Mouse (Mus musculus) heart, adult 2 months (tissue): ENCODE results near the gene Stmn3. TPM values are rescaled to one million over a fixed set of nuclear protein-coding genes. Genes with fewer than 3 reads are reported as not detected.
A peak's percentile ranks its signal among the peaks of the same experiment; 100 is the strongest.
"Not testable (repeated sequence)": the region's sequence is repeated elsewhere in the genome, so short reads cannot be mapped to it uniquely, and the experiment has no call there.

Experiments used
- DNase-seq, 2 experiments: peaks; one replicate each; pipeline ENCODE4 v3.0.0; 2021
- H3K27ac ChIP-seq: fragments of 200-600 bp; 2 replicates; pipeline ENCODE4 v1.8.1; 2022
- H3K27me3 ChIP-seq: fragments of 200-500 bp; 2 replicates; pipeline ENCODE4 v1.6.1; 2012; ENCODE audit warnings: mild to moderate bottlenecking, low read length, inconsistent platforms, mixed read lengths; ENCODE audit not compliant: control insufficient read depth, insufficient read depth
- H3K36me3 ChIP-seq: fragments of 200-500 bp; 2 replicates; pipeline ENCODE4 v1.6.1; 2012; ENCODE audit warnings: low read length, inconsistent platforms; ENCODE audit not compliant: control insufficient read depth, insufficient read depth
- H3K4me1 ChIP-seq: fragments of 200-500 bp; 2 replicates; pipeline ENCODE4 v1.6.1; 2011; ENCODE audit warnings: low read length; ENCODE audit not compliant: control insufficient read depth, insufficient read depth
- H3K4me3 ChIP-seq: fragments of 200-600 bp; 2 replicates; pipeline ENCODE4 v1.8.1; 2022
- H3K79me2 ChIP-seq: fragments of 200-500 bp; replicated peaks from 2 replicates; pipeline ENCODE4 v1.6.1; 2012; ENCODE audit warnings: mild to moderate bottlenecking, inconsistent platforms, low read length, moderate library complexity, mixed read lengths; ENCODE audit not compliant: control insufficient read depth, insufficient read depth
- H3K9ac ChIP-seq: fragments of 200-500 bp; 2 replicates; pipeline ENCODE4 v1.6.1; 2012; ENCODE audit warnings: low read depth, mild to moderate bottlenecking, control low read depth, inconsistent platforms, low read length, mixed read lengths
- CTCF ChIP-seq: fragments of 200-600 bp; IDR thresholded peaks from 2 replicates; pipeline ENCODE4 v1.8.1; 2022; ENCODE audit warnings: antibody characterized with exemption, mild to moderate bottlenecking, moderate library complexity
- EP300 ChIP-seq: fragments of 200-500 bp; IDR thresholded peaks from 2 replicates; pipeline ENCODE4 v1.6.1; 2011; ENCODE audit warnings: low read depth, low read length, control low read depth; ENCODE audit not compliant: insufficient read depth
- POLR2A ChIP-seq: fragments of 200-500 bp; IDR thresholded peaks from 2 replicates; pipeline ENCODE4 v1.6.1; 2011; ENCODE audit warnings: mild to moderate bottlenecking, low read depth, low read length, control low read depth; ENCODE audit not compliant: insufficient read depth
- WGBS: fragments of 180-500 bp; shearing (Covaris S2); methylation state at CpG from one replicate; pipeline ENCODE4 v1.1.7; 2018; 5-methylcytosine and 5-hydroxymethylcytosine counted together
- intact Hi-C: fragments of 180-260 bp; cut with DNase I; formaldehyde crosslinking; loops from one replicate; pipeline ENCODE4 v1.15.1; 2025
- polyA plus RNA-seq: library from polyadenylated mRNA; depleted of rRNA; stranded (reverse); fragments of >200 nt; gene quantifications from 2 replicates; pipeline ENCODE4 v1.2.3, GENCODE M21; 2012
- total RNA-seq, 2 experiments: library from RNA; stranded (reverse); gene quantifications; 2 replicates each; pipeline ENCODE4 v1.2.3; 2021

Stmn3 gene
- total and polyA plus RNA-seq, 3 experiments, result 0.29 to 0.37 (median 0.32) TPM

GRCm38 (mm10) chr2:181290937-181291336 is 23.4 kb downstream of the Stmn3 start:
- Histone ChIP-seq H3K36me3 (peaks cover 13% of the 10 kb centered on the region), H3K4me3 (no peak overlapping the region), H3K27ac (no peak overlapping the region), H3K79me2 (peaks cover 6% of the 10 kb centered on the region), H3K4me1 (peaks cover 11% of the 10 kb centered on the region), H3K9ac (no peak overlapping the region), H3K27me3 (no peaks in the 10 kb centered on the region)
- DNase-seq, result no peak
- intact Hi-C loops, result no loop called here
- no peak for TF ChIP-seq EP300
- no peak for TF ChIP-seq CTCF
- TF ChIP-seq POLR2A, result no peak
- WGBS, result 33% methylated on average over 1 of the region's 1 CpGs

- H3K79me2 ChIP-seq, result peaks cover 9% of the 10 kb centered on the region
- DNase-seq, result no peak
- H3K27ac ChIP-seq, result peak overlapping the region; percentile 97
- whole genome bisulfite sequencing, result 74% methylated on average over 3 of the region's 3 CpGs
- intact Hi-C loops, result loop anchor here (2.0 kb wide), 2 partner anchors 30 to 46 kb away; partner anchors contain the start of genes Helz2 and Rtel1
- peak overlapping the region; percentile 55 for H3K4me3 ChIP-seq
- no peaks in the 10 kb centered on the region for H3K27me3 ChIP-seq
- H3K36me3 ChIP-seq, result peaks cover 13% of the 10 kb centered on the region
- H3K9ac ChIP-seq, result peak overlapping the region; percentile 30
- no peak for TF ChIP-seq EP300
- TF ChIP-seq POLR2A, result no peak
- no peak for TF ChIP-seq CTCF
- peaks cover 11% of the 10 kb centered on the region for H3K4me1 ChIP-seq
Observed at GRCm38 (mm10) chr2:181288691-181289090, 25.6 kb downstream of the Stmn3 start.

- 6% methylated on average over 37 of the region's 38 CpGs for WGBS
- H3K4me3 ChIP-seq, result peak within 1 kb of the TSS; percentile 78
- H3K36me3 ChIP-seq, result peaks cover 13% of the 10 kb centered on the region
- H3K4me1 ChIP-seq, result peaks cover 11% of the 10 kb centered on the region
- peak within 1 kb of the TSS; percentile 98 for H3K9ac ChIP-seq
- intact Hi-C loops, result loop anchor here (1.0 to 2.0 kb wide), 4 partner anchors 16 to 101 kb away; partner anchors contain the start of genes Helz2, Ppdpf and Rtel1
- peak; percentile 62; the same call in 1 of the 2 replicates for TF ChIP-seq EP300
- peak; percentile 91 for TF ChIP-seq POLR2A
- TF ChIP-seq CTCF, result peak; percentile 69
- H3K27me3 ChIP-seq, H3K79me2 ChIP-seq: not testable (repeated sequence)
- H3K27ac ChIP-seq, result peak within 1 kb of the TSS; percentile 97
- peak; percentile 90 to 96 for DNase-seq
Observed at GRCm38 (mm10) chr2:181287958-181288350, 26.3 kb downstream of the Stmn3 start, which contains the start of gene Gmeb2. TSS of gene Gmeb2 (minus strand) at chr2:181288035.

- DNase-seq, result peak; percentile 90 to 91
- Histone ChIP-seq H3K9ac (peak overlapping the region; percentile 98), H3K27ac (peak overlapping the region; percentile 97), H3K4me1 (peaks cover 11% of the 10 kb centered on the region), H3K4me3 (peak overlapping the region; percentile 78), H3K27me3 (no peaks in the 10 kb centered on the region), H3K79me2 (peaks cover 9% of the 10 kb centered on the region), H3K36me3 (peaks cover 13% of the 10 kb centered on the region)
- intact Hi-C loops, result loop anchor here (1.0 kb wide), 2 partner anchors 15 to 100 kb away; partner anchors contain the start of gene Ppdpf
- peak; percentile 86 for TF ChIP-seq POLR2A
- no peak for TF ChIP-seq CTCF
- WGBS, result 2% methylated on average over 47 of the region's 71 CpGs
Observed at GRCm38 (mm10) chr2:181287338-181287957, 26.9 kb downstream of the Stmn3 start.

DNA sequence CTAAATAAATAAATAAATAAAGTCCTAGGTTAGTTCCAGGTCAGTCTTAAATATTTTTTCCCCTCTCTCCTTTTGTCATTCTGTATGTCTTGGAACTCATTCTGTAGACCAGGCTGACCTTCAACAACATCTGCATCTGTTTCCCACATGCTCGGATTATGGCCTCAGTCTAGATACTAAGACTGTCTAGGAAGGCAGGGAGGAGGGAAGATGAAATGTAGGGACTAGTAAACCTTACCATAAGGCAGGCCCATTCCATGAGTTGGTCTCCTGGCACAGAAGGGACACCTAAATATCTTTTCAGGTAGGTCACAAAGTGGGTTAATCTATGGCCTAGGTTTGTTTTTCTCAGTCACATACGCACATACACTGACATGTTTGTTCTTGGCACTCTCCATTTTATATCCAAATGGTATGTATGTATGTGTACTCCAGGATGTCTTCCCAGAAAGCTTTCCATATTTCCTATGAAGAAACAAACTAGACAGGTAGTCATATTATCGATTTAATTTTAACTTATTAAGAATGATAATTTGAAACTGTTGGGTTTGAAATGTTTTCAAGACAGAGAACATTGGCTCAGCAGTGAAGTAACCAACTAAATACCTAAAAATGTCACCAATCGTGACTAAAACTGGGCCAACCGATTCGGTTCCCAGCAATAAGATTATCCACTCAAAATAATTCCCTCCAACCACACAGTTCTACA is 27.5 kb downstream of the Stmn3 start:
- Histone ChIP-seq H3K4me3 (peak overlapping the region; percentile 78), H3K27me3 (no peaks in the 10 kb centered on the region), H3K79me2 (peaks cover 9% of the 10 kb centered on the region), H3K36me3 (peaks cover 13% of the 10 kb centered on the region), H3K27ac (peak overlapping the region; percentile 97), H3K9ac (peak overlapping the region; percentile 98), H3K4me1 (peaks cover 11% of the 10 kb centered on the region)
- intact Hi-C loops, result loop anchor here (1.0 kb wide), 2 partner anchors 14 to 99 kb away; partner anchors contain the start of gene Ppdpf
- 45% methylated on average over 6 of the region's 6 CpGs for WGBS
- TF ChIP-seq EP300 (no peak), POLR2A (no peak), CTCF (no peak)
- DNase-seq, result no peak
